10 mouse cellular contexts compared by ENCODE assay signal in genomic region chr2:181601751-181602145, GRCm38 (mm10). TPM values are rescaled to one million over a fixed set of nuclear protein-coding genes. Genes with fewer than 3 reads are reported as not detected.
DNase-seq lines count a peak whose midpoint lies in the region; ATAC-seq and TF ChIP-seq lines count a peak whose summit lies in the region.
"Had no signal": no experiment of that assay in that cellular context is flagged by ENCODE, and none has a peak within 500 bp of the region (broad histone marks: within the 10 kb centered on the region; RNA-seq: fewer than 3 reads in every experiment).

No protein-coding gene starts in this region.

- no peak for ATAC-seq in embryonic facial prominence, embryonic 12.5 days (ENCODE audit: insufficient number of reproducible peaks, insufficient read depth, low FRiP score, low TSS enrichment)
- ATAC-seq in hindbrain, postnatal 0 days, result no peak

- H3K9ac ChIP-seq in embryonic facial prominence, embryonic 12.5 days, result peak overlapping the region; percentile 93
- peak overlapping the region; percentile 90 for H3K9ac ChIP-seq in hindbrain, postnatal 0 days (replicated peaks; ENCODE audit: low read length)

- peak overlapping the region; percentile 81 for H3K4me2 ChIP-seq in embryonic facial prominence, embryonic 12.5 days (replicated peaks)
- H3K4me2 ChIP-seq in hindbrain, postnatal 0 days (ENCODE audit: low read depth, low read length), result peak overlapping the region; percentile 90
- H3K4me2 ChIP-seq in myocyte (ENCODE audit: low read depth), result peak overlapping the region; percentile 95

- WGBS in embryonic facial prominence, embryonic 12.5 days, result 30% methylated on average over 10 of the region's 10 CpGs
- 28% methylated on average over 10 of the region's 10 CpGs for WGBS in hindbrain, postnatal 0 days

- H3K4me1 ChIP-seq in embryonic facial prominence, embryonic 12.5 days, result peaks cover 12% of the 10 kb centered on the region
- peaks cover 19% of the 10 kb centered on the region for H3K4me1 ChIP-seq in hindbrain, postnatal 0 days (ENCODE audit: insufficient read depth, low read length)

- no peaks in the 10 kb centered on the region for H3K36me3 ChIP-seq in embryonic facial prominence, embryonic 12.5 days
- H3K36me3 ChIP-seq in hindbrain, postnatal 0 days (ENCODE audit: insufficient read depth, low read length), result no peaks in the 10 kb centered on the region
- H3K36me3 ChIP-seq in myocyte (ENCODE audit: control insufficient read depth, insufficient read depth), result no peaks in the 10 kb centered on the region

- peak overlapping the region; percentile 95 for H3K4me3 ChIP-seq in embryonic facial prominence, embryonic 12.5 days
- peak overlapping the region; percentile 91 for H3K4me3 ChIP-seq in hindbrain, postnatal 0 days (ENCODE audit: low read length)
- peak overlapping the region; percentile 87 for H3K4me3 ChIP-seq in myocyte

- peak overlapping the region; percentile 69 for H3ac ChIP-seq in myocyte (ENCODE audit: control insufficient read depth, insufficient read length)

- peaks cover 27% of the 10 kb centered on the region for H3K27me3 ChIP-seq in embryonic facial prominence, embryonic 12.5 days
- H3K27me3 ChIP-seq in hindbrain, postnatal 0 days (ENCODE audit: insufficient read depth, low read length), result no peaks in the 10 kb centered on the region
- H3K27me3 ChIP-seq in myocyte (ENCODE audit: control insufficient read depth, insufficient read depth, insufficient read length), result no peaks in the 10 kb centered on the region

- TF ChIP-seq POLR2A in myocyte (IDR thresholded peaks at IDR 0.05; ENCODE audit: insufficient read length, low read depth), result no peak

- no peaks in the 10 kb centered on the region for H3K9me3 ChIP-seq in embryonic facial prominence, embryonic 12.5 days
- H3K9me3 ChIP-seq in hindbrain, postnatal 0 days (ENCODE audit: low read length), result no peaks in the 10 kb centered on the region

- peak; percentile 5 for DNase-seq in layer of hippocampus, adult 9-11 months
- no peak for DNase-seq in layer of hippocampus, postnatal 10 days (ENCODE audit: low spot score in 2 of 2)
- DNase-seq in hindbrain, postnatal 0 days (ENCODE audit: low spot score), result no peak
- DNase-seq in urinary bladder, postnatal 14 days (ENCODE audit: low spot score), result no peak
- no peak for DNase-seq in layer of hippocampus, postnatal 36 days
- DNase-seq in gastrocnemius, postnatal 10 days, result no peak

- peaks cover 35% of the 10 kb centered on the region for H3K79me2 ChIP-seq in myocyte (ENCODE audit: control insufficient read depth, insufficient read depth)

- peak overlapping the region; percentile 75; the same call in 1 of the 2 replicates for H3K27ac ChIP-seq in embryonic facial prominence, embryonic 12.5 days
- peak overlapping the region; percentile 91 for H3K27ac ChIP-seq in hindbrain, postnatal 0 days

- no peak for TF ChIP-seq CTCF in hindbrain, postnatal 0 days (IDR thresholded peaks at IDR 0.05; ENCODE audit: low read depth)

TF ChIP-seq in myocyte, 11 proteins besides CTCF, POLR2A, EP300 and RAD21:
- no peak for TF ChIP-seq TCF3 (IDR thresholded peaks at IDR 0.05; ENCODE audit: insufficient read length, low read depth)
- no peak for TF ChIP-seq POLR2AphosphoS2 (IDR thresholded peaks at IDR 0.05; ENCODE audit: insufficient read length, low read depth)
- no peak for TF ChIP-seq CEBPB (IDR thresholded peaks at IDR 0.05; ENCODE audit: insufficient read depth, poor library complexity, severe bottlenecking)
- TF ChIP-seq MYOG (IDR thresholded peaks at IDR 0.05; ENCODE audit: control insufficient read depth in 1 of 3, insufficient read depth in 1 of 3, insufficient read length in 2 of 3, low read depth in 2 of 3), result no peak
- no peak for TF ChIP-seq TCF12 (IDR thresholded peaks at IDR 0.05; ENCODE audit: insufficient read depth, poor library complexity, severe bottlenecking)
- TF ChIP-seq REST (IDR thresholded peaks at IDR 0.05; ENCODE audit: insufficient read depth, insufficient read length), result no peak

RNA-seq across cellular contexts. Expression of gene Samd10, which starts 2.7 kb away (rescaled TPM):
- 10 to 100 TPM; 20.9 to 21.7 TPM for total RNA-seq in layer of hippocampus, postnatal 10 days (2021)
- 16.4 and 17.9 TPM in 2 replicates for polyA plus RNA-seq in embryonic facial prominence, embryonic 12.5 days (2016; fragmentation: Nextera tagmentation; extraction: Ambion mirVana)
- 110 and 144 TPM in 2 replicates for total RNA-seq in hindbrain, postnatal 0 days (2014; rRNA removed)
- 124 and 138 TPM in 2 replicates for polyA plus RNA-seq in hindbrain, postnatal 0 days (2015; fragmentation: Nextera tagmentation; extraction: Ambion mirVana)
- polyA plus RNA-seq in myocyte (2012; fragmentation: generic; extraction: Trizol), result 0.67 TPM
- 10 to 100 TPM; 14.3 to 16.4 TPM for total RNA-seq in layer of hippocampus, postnatal 36 days (2021)
- total RNA-seq in gastrocnemius, postnatal 10 days (2021), result 1 to 10 TPM in 1 of 2 experiments, under 1 TPM in 1; 0.85 to 1.2 TPM

RNA-seq across cellular contexts. Expression of gene Zfp512b, which starts 9.1 kb away (rescaled TPM):
- total RNA-seq in layer of hippocampus, postnatal 10 days (2021), result 100 to 1,000 TPM; 134 to 158 TPM
- polyA plus RNA-seq in embryonic facial prominence, embryonic 12.5 days (2016; fragmentation: Nextera tagmentation; extraction: Ambion mirVana), result 95.3 and 101 TPM in 2 replicates
- 66.2 and 75.8 TPM in 2 replicates for total RNA-seq in hindbrain, postnatal 0 days (2014; rRNA removed)
- 70.3 and 74.6 TPM in 2 replicates for polyA plus RNA-seq in hindbrain, postnatal 0 days (2015; fragmentation: Nextera tagmentation; extraction: Ambion mirVana)
- polyA plus RNA-seq in myocyte (2012; fragmentation: generic; extraction: Trizol), result 7.0 TPM
- 100 to 1,000 TPM in 1 of 2 experiments, 10 to 100 TPM in 1; 96.3 to 101 TPM for total RNA-seq in layer of hippocampus, postnatal 36 days (2021)
- 10 to 100 TPM; 28.4 to 32.4 TPM for total RNA-seq in gastrocnemius, postnatal 10 days (2021)

RNA-seq across cellular contexts. Expression of gene Prpf6, which starts 10.1 kb away (rescaled TPM):
- total RNA-seq in layer of hippocampus, postnatal 10 days (2021), result 10 to 100 TPM; 52.8 to 53.2 TPM
- polyA plus RNA-seq in embryonic facial prominence, embryonic 12.5 days (2016; fragmentation: Nextera tagmentation; extraction: Ambion mirVana), result 74.4 and 74.8 TPM in 2 replicates
- total RNA-seq in hindbrain, postnatal 0 days (2014; rRNA removed), result 29.9 and 32.3 TPM in 2 replicates
- 39.8 and 42.4 TPM in 2 replicates for polyA plus RNA-seq in hindbrain, postnatal 0 days (2015; fragmentation: Nextera tagmentation; extraction: Ambion mirVana)
- polyA plus RNA-seq in myocyte (2012; fragmentation: generic; extraction: Trizol), result 46.0 TPM
- total RNA-seq in layer of hippocampus, postnatal 36 days (2021), result 10 to 100 TPM; 55.7 to 58.1 TPM
- total RNA-seq in gastrocnemius, postnatal 10 days (2021), result 10 to 100 TPM; 26.7 to 33.4 TPM

RNA-seq across cellular contexts. Expression of gene Uckl1, which starts 17.1 kb away (rescaled TPM):
- 10 to 100 TPM; 40.4 to 44.3 TPM for total RNA-seq in layer of hippocampus, postnatal 10 days (2021)
- 39.0 and 45.1 TPM in 2 replicates for polyA plus RNA-seq in embryonic facial prominence, embryonic 12.5 days (2016; fragmentation: Nextera tagmentation; extraction: Ambion mirVana)
- total RNA-seq in hindbrain, postnatal 0 days (2014; rRNA removed), result 49.9 and 58.2 TPM in 2 replicates
- polyA plus RNA-seq in hindbrain, postnatal 0 days (2015; fragmentation: Nextera tagmentation; extraction: Ambion mirVana), result 36.5 and 38.1 TPM in 2 replicates
- 53.4 TPM for polyA plus RNA-seq in myocyte (2012; fragmentation: generic; extraction: Trizol)
- total RNA-seq in layer of hippocampus, postnatal 36 days (2021), result 10 to 100 TPM; 59.6 to 60.7 TPM
- 10 to 100 TPM; 36.5 to 43.5 TPM for total RNA-seq in gastrocnemius, postnatal 10 days (2021)

RNA-seq across cellular contexts. Expression of gene Gm29797, which starts 55.1 kb away (rescaled TPM):
- not detected for total RNA-seq in layer of hippocampus, postnatal 10 days (2021)
- 0.32 TPM in 1 of 2 replicates, not detected in the other for polyA plus RNA-seq in embryonic facial prominence, embryonic 12.5 days (2016; fragmentation: Nextera tagmentation; extraction: Ambion mirVana)
- not detected in 2 replicates for total RNA-seq in hindbrain, postnatal 0 days (2014; rRNA removed)
- not detected in 2 replicates for polyA plus RNA-seq in hindbrain, postnatal 0 days (2015; fragmentation: Nextera tagmentation; extraction: Ambion mirVana)
- polyA plus RNA-seq in myocyte (2012; fragmentation: generic; extraction: Trizol), result not detected
- total RNA-seq in layer of hippocampus, postnatal 36 days (2021), result 1 to 10 TPM; 1.1 to 1.6 TPM
- not detected for total RNA-seq in gastrocnemius, postnatal 10 days (2021)
- total RNA-seq: adrenal gland, postnatal 14 days; megakaryocyte progenitor cell, adult 5-6 weeks had no signal

Comparison
In these comparisons a context has a peak if more than half of its experiments do, and no peak if none do; other contexts are left out.
1. RNA of gene Samd10, which starts 2.7 kb away (total RNA-seq): 110 to 144 TPM in hindbrain, postnatal 0 days, 20.9 to 21.7 TPM in layer of hippocampus, postnatal 10 days and 14.3 to 16.4 TPM in layer of hippocampus, postnatal 36 days; 0.85 to 1.2 TPM in gastrocnemius, postnatal 10 days; every median in the first group is over 4 times any median in the second.
2. Peak in every context shown above with its lines, with median percentiles within 50 percentile points of each other: H3K4me2 ChIP-seq and H3K4me3 ChIP-seq.